Mouse (Mus musculus) T-cell, adult 2 months (primary cell): ENCODE measurements around the gene Pla2g12b.
A peak's percentile ranks its signal among the peaks of the same experiment; 100 is the strongest.

Source experiments
- DNase-seq: peaks from one replicate; pipeline ENCODE4 v3.0.0; 2022; ENCODE audit warnings: low spot score

The Pla2g12b gene

DNA sequence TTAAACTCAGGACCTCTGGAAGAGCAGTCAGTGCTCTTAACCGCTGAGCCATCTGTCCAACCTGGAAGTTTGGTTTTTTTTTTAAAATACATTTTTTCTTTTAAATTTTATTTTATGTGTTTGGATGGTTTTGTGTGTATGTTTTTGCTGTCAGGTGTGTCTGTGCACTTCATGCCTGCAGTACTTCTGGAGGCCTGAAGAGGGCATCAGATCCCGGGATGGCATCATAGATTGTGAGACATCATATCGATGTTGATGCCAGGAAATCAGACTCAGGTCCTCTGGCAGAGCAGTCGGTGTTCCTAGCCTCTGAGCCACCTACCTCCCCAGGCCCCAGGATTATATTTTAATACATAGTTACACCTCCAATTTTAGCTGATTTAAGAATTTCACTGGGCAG lies 10.3 kb downstream of the Pla2g12b start:
- no peak for DNase-seq

DNA sequence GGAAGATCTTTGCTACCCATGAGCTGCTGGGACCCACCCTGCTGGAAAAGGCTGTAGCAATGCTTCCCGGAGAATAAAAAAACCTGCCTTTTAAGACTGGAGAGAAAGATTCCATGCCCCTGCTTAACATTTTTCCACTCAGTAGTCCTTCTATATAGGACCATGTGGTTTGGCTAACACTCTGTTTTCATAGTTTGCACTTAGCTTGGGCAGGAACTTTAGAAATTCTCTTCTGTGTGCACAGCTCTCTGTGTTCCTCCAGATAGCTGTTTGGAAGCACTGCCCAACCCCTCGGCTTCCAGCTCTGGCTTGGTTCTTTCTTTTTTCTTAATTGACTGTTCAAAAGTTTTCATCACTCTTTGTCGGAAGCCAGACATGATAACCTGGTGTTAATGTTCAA lies 13.2 kb downstream of the Pla2g12b start:
- DNase-seq, result no peak

DNA sequence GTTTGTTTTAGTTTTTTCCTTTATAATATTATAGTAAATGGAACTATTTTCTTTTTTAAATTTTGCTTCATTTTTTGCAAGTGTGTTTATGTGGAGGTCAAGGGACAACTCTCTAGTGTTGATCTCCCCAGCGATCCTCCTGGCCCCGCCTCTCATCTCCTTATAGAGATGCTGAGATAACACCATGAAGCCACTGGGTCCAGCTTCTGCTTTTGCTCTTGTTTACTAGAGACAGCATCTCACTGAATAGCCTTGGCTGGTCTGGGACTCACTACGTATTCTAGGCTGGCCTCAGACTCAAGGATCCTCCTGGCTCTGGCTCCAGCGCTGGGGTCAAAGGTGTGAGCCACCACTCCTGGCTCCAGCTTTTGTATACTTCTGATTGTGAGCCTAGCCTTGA lies 16.1 kb downstream of the Pla2g12b start:
- DNase-seq, result no peak

DNA sequence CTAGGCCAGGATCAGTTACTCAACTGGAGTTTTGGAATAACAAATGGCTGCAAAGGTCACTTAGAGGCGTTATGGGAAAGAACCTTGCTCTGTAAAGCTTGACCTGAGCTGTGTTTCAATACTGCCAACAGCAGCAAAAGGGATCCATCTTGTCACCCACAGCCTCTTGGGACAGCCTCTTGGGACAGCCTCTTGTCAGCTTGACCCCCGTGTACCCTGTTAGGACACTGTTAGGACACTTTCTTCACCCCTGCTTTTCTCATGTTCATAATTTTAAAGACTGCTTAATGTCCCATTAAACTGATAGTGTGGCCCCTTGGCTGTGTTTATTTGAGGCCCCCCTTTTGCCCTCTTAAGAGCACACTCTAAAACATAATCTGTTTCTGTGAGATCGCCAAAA lies 21.0 kb downstream of the Pla2g12b start:
- no peak for DNase-seq

DNA sequence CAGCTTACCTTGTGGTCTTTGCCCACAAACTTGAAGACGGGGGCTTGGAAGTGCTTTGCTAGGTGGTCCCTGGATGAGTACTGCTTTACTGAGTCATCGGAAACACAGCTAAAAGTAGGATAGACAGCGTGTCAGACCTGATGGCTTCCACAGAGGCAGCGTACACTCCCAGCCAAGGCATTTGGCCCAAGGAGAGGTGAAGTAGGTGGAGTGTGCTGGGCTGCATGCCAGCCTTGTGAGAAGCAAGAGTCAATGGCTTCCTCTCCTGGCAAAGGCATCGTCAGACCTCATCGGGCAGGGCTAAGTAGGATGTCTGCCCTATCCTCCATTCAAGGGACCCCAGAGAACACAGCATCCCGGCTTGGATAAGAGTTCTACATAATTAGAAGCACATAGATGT lies 21.9 kb downstream of the Pla2g12b start:
- DNase-seq, result no peak

DNA sequence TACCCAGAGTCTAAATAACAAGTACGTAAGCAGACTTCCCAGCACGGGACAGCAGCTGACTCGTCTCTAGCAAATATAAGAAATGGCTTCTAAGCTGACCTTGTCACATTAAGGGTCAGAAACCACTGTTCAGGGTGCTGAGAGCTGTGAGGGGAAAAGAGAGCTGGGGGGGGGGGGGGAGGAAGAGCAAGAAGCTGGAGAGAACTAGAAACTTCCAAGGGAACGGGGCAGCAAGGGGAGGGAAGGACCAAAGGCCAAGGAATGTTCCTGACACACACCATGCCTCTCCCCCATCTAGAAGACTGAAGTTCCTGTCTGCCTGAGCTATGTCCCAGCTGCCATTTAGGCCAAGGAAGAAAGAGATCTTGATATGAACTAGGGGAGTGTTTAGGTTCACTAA lies 22.9 kb downstream of the Pla2g12b start:
- DNase-seq, result no peak

DNA sequence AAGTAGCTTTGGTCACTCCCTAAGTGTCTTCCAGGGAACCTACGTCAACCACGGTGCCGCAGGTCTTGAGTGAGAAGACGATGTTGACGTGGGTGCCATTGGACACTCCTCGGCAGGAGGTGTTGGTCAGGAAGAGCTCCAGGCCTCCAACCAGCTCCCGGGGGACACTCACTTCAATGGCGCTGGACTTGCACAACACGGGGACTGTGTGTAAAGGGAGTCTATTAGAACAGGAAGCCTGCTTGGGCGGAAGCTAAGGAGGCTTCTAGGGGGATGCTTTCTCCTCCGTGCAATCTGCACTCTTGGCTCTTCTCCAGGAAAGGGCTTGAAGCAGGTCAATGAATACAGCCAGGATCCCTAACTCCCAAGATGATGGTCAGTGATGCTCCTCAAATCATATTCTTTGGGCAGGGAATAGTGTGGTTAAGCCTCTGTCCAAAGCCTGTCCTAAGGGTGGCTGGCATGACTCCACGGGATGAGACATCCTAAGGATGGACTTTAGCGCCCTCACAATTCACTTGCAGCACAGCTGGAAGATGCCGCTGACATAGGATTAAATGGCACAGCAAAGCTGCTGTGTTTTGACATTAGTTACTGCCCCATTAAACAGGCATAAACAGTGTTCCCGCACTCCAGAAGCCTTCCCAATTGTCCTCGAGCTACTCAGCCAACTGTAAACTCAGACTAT lies 26.1 kb downstream of the Pla2g12b start:
- no peak for DNase-seq

DNA sequence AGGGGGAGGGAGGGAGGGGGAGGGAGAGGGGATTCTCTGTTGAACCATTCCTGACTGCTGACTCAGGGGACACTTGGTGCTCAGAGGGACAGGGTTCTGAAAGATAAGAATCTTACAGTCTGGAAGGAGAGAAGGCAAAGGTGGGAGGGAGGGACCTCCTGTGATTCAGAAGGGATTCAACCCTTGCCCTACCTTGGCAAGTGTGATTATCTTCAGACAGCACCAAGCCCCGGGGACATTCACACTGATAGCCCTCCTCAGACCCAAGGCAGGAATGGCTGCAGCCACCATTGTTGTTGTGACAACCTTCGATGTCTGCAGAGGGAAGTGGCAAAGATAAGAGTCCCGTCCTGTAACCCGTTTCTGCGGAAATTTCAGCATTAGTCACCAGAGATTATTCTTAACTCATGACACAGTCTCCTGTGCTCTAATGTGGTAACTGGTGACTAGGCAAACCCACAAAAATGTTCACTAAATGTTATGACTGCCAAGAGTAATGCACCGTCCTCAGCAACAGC lies 27.3 kb downstream of the Pla2g12b start:
- DNase-seq, result no peak

DNA sequence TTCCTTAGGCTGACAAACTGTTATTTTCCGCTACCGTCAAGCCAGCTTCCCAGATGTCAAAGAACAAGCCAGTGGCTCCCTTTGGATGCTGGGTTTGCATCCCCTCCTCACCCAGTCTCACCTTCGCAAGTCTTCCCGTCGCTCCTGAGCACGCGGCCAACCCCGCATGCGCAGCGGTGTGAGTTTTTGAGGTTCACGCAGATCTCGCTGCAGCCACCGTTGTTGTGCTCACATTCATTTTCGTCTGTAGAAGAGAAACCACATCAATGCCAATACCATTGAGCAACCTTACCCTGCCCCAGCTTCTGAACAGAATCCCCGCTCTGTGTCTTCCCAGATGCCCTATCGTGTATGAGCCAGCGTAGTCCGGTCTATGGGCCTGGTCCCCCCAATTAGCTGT lies 32.3 kb downstream of the Pla2g12b start:
- peak; percentile 10 for DNase-seq

DNA sequence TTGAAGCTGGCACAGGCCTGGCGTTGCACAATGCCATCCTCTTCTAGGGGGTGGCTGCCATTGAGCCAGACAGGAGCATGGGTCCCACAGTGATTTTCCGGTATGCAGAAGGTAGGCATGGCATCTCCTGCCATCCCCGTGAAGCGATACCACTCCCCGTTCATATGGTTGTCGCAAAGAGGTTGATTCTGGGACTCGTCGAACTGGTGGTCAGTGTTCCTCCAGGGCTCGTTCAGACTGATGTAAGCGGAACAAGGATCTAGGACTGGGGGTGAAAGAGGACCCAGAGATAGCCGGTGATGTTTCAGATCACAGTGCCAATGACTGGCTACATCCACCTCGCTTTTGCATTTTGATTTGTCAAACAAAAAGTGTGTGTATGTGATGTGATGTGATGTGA lies 35.2 kb downstream of the Pla2g12b start:
- no peak for DNase-seq

DNA sequence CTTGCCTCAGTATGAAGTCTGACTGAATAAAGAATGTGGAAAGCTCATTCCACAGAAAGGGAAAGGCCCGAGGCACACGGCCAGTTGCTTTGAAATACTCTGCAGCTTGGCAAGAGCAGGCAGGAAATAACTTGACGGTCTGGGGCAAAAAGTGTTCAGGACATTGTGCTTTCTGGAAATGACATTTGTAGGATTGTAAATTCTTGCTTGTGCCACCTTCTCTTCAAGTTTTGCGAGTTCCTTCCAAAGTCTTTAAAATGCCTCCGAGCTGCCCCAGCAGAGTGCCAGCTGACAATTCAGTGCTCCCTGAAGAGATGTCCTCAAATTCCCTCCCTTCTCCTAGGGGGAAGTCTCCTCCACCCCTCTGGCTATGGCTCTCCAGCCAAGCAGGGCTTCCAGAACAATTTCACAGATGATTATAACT lies 36.1 kb downstream of the Pla2g12b start:
- no peak for DNase-seq

DNA sequence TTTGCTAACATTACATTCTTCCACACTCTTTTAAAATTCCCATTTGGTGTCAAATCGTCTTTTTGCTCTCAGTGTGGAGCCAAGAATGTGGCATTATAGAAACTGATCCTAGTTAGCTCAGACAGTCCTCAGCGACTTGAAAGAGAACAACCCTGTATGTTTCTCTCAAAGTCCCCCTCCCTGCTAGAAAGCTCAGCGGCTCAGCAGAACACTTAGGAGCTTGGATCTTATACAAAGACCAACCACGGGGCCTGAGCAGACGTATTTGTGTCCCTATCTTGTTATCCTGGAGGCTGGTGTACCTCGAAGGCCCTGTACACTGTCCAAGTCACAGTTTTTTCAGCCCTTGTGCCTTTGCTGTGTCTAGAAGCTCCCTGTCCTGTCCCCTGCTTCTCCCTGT lies 36.7 kb downstream of the Pla2g12b start:
- no peak for DNase-seq

DNA sequence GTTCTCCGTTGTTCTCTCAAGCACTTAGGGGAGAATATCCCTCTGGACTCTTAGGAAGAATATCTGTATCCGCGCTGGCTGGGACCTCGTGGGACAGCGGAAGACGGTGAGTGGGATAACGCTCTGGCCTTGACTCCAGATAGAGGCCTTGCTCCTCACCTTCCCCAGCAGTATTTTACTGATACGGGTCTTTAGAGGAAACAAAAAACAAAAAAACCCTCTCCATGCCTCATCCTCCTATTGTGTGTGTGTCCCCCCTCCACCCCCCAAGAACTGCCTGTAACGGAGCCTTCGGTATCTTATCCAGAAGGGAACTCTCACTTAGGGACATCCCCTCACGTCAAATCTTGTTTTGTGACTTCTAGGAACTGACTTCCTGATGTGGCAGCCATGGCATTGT lies 38.3 kb downstream of the Pla2g12b start, which contains the start of gene Oit3:
Gene Oit3, minus strand, starts transcription at position 44 of the 400 bp plus-strand sequence.
- no peak for DNase-seq

DNA sequence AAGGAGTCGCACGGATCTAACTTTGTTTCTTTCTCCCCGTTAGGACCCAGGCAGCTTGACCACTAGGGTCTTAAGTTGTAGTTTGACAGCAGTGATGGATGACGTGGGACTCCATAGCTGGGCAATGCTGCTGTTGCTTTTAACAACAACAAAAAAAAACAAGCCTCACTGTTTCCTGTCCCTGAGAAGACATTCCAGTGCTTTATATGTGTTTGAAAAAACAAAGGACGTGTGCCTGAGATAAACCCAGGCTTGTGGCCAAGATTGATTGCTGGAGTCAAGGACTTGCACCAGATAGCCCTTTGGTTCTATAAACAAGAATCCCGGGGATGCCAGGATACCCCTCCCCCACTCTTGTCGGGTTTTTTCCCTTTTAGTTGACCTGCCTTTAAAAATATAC lies 39.8 kb downstream of the Pla2g12b start:
- DNase-seq, result no peak

DNA sequence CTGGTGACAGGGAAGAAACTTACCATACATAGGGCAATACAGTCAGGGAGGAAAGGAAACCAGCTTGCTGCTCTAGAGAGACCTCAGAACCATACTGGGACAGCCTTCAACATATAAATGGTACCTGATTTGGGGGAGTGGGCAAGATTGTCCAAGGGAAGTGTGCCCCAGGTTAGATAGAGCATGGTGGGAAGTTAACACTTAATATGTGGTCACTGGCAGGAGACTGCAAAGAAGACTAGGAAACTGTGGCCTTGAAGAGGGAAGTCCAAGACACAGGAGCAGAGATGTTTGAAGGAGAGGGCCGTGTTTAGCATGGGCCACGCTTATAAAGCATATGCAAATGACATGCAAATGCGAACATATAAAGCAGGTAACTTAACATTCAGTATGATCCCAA lies 40.6 kb downstream of the Pla2g12b start:
- DNase-seq, result no peak

DNA sequence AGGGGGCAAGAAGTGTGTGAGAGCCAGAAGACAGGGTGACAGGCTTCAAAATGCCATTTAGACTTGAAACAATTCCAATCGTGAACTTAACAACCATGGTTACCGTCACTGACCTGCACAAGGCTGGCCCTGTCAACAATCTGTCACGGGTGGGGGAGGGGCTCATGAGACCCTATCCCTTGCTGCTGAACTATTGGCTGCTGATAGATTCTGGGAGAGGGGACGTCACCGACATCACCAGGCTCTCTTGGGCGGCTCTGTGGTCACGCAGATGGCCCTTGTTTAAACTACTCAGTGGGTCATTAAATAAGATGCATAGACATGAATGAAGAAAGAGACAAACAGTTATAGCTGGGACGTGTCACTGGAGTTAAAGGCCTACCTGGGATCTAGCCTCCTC lies 41.2 kb downstream of the Pla2g12b start:
- DNase-seq, result no peak

DNA sequence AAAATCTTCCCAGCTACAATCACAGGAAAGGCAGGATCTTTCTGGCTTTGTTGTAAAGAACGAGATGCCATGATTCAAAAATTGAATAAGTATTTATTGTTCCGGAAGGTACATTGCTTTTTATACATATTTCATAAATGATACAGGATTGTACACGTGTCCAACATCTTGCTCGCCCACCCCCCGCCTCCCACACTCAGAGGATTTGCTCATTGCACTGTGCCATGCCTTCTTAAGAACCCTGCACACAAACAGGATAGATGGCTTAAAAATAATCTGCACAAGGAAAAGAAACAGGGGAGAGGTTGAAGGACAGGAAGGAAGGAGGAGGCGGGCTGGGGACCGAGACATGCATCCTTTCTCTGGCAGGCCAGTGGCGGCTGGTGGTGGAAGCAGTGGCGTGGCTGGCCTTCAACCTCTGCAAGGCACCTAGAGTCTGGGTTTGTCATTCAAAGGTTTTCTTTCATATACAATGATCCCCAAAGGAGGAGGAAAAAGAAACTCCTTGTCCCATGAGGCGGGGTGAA lies 43.5 kb downstream of the Pla2g12b start:
- no peak for DNase-seq

DNA sequence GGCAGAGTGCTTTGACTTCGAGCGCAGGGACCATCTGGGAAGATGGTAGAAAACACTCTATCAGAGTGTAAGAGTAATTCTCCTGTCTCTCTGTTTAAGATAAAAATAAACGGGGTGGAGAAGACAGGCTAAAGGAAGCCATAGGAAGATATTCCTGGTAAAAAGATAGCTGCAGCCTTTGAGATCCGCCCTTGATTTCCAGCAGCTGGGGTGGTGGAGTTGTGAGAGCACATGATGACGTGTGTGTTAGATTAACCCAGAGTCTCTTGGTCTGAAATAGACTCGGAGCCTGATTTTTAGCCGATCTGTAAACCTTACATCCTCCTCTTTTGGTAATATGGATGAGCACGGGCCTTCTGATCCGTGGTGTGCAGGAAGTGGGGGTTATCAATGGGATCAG lies 44.1 kb downstream of the Pla2g12b start:
- no peak for DNase-seq

DNA sequence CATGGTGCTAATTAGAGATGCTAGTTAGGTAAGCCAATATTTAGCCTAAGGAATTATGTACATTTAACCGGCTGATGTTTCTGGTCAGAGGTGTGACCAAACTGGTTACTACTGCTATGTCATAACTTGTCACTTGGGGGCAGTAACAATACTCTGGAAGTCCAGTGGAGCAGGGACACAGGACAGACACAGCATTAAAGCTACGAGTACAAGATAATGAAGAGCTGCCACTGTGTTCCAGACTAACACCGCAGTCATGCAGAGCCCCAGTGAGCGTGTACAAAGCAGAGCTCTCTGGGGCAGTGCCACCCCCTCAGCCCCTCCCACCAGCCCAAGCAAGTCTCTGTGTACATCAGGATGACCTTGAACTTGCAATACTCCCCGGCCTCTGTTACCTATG lies 48.4 kb downstream of the Pla2g12b start:
- DNase-seq, result no peak

DNA sequence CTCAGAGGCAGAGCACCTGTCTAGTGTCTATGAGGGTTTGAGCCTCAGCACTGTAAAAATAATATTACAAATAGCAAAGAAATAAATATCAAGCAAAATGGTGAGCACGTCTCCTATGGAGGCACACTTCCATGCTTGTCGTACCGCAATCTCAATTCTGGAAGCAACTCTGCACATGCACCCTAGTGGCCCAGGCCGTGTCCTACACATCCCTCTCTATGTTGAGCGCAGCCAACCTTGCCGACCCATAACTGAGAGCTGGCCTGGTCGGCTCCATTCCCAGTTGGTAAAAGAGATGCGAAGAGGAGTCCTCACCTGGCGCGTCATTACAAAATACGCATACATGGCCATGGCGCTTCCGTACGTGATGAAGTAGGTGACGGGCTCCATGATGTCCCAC lies 51.2 kb downstream of the Pla2g12b start:
- DNase-seq, result no peak

DNA sequence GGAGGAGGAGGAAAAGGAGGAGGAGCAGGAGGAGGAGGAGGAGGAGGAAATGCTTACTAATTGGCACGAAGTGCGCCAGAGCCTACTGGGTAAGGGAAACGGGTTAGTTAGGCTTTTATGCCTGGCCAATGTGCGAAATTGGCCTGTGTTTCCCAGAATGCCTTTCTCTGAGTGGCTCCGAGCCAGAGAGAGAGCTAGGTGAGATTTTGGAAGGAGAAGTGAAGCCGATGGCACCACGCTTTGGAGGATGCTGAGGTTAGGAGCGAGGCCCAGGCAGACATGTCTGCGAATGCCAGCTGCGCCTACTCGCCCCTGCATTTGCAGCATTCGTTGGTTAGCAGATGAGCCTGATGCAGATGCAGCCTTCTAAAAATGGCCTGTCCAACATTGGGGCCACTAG lies 56.3 kb downstream of the Pla2g12b start:
- no peak for DNase-seq

DNA sequence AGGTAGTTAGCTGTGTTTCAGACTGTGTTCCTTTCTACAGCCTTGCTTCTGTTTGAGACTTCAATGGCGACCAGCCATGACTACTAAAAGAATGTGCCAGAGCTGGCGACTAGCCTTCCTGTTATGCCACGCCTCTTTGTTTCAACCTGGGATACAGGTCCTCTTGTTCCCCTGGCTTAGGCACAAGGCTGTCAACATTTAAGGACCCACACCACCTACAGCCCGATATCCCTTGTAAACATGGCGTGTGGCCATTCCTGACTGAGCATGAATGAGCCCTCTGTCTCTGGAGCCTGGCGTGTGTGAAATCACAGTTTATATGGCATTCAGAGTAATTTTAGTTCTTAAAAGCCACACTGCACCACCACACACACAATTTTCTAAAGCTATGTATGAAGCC lies 58.8 kb downstream of the Pla2g12b start:
- no peak for DNase-seq

DNA sequence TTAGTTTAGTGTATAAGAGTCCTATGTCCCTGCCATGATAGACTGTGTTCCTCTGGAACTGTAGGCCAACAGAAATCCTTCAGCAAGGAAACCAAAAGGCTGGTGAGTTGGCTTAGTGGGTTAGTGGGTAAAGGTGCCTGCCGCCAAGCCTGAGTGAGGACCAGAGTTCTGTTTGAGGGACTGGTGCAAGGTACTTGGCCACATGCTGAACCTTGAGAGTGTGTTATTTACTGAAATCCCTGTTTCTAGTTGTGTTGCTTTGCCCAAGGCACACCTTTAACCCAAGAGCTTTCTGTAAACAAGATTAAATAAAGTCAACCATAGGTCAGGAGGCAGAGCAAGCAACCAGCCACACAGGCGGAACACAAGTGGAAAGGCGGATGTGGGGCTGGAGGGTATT lies 62.1 kb downstream of the Pla2g12b start:
- no peak for DNase-seq

DNA sequence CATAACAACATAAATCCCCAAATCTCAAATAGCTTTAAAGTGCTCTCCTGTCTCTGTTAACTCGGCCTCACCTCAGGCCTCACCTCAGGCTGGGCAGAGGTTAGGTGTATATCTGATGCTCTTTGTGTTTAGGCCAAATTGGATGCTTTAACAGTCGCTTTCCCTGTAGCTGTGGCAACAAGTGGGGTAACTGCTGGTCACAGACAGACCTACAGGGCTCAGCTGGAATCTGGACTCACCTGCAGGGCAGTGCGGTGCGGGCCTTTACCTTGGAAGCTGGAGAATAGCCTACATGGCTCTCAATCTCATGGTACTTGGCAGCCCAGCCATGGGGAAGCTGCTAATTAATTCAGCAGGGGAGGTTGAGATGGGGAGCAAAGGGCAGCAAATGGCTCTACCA lies 63.2 kb downstream of the Pla2g12b start:
- DNase-seq, result no peak
